Mouse (Mus musculus) heart, postnatal 10 days (tissue): ENCODE measurements around the gene Syp. TPM values are rescaled to one million over a fixed set of nuclear protein-coding genes. Genes with fewer than 3 reads are reported as not detected.
A peak's percentile ranks its signal among the peaks of the same experiment; 100 is the strongest.

Source experiments
- DNase-seq, 2 experiments: peaks; one replicate each; pipeline ENCODE4 v3.0.0; 2021
- intact Hi-C: fragments of 180-260 bp; cut with DNase I; formaldehyde crosslinking; loops from one replicate; pipeline ENCODE4 v1.15.1; 2025
- total RNA-seq, 2 experiments: library from RNA; stranded (reverse); gene quantifications; 2 replicates each; pipeline ENCODE4 v1.2.3; 2021

Gene Syp
- 1 to 10 TPM in 1 of 2 experiments, under 1 TPM in 1; 0.57 to 1.9 TPM for total RNA-seq

DNA sequence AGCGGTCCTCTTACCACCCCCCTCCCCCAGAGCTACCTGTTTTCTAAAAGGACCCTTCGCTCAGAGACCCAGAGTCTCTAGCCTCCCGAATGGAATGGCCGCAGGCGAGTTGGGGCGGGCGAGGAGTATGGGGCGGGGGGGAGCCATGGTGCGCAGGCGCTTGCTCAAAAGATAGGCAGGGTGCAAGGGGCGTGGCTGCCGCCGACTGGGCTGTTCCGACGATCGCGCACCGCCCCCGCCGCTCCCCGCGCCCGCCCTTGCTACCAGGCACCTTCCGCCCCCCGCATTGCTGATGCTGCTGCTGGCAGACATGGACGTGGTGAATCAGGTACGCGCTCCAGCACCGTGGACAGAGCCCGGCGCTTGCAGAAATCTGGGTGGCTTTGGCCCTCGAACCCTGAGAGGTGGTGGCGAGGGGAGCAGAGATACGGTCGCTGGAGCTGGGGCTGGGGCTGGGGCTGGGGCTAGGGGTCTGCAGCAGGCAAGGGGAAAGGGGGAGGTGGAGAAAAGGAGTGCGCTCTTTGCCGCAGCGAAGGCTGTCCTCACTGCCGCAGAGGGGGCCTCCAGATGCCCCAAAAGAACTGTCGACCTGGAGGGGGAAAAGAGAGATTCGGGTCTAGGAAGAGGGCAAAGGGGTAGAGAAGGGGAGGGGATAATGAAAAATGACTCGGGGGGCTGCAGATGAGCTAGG is at the start of gene Syp:
Syp (plus strand) TSS at position 71 of the 691 bp plus-strand sequence.
- peak; percentile 60 to 71 for DNase-seq
- intact Hi-C loops, result no loop called here

DNA sequence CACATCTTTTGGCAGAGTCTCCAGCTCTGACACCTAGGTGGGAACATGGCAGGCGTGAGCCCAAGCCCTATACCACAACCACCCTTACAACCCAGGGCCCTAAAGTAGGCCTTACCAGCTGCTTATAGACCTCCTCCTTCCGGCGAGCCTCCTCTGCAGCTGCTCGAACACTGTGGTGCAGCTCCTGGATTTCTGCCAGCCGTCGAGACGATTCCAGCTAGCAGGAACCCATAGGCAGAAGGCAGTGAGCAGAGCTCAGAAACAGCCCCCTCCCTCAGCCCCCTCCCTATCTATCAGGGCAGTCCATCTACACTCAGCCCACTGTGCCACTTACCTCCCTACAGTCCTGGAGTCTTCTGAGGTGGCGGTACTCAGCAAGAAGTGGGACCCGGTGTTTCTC is 42.9 kb upstream of the Syp start:
- intact Hi-C loops, result no loop called here
- DNase-seq, result no peak

DNA sequence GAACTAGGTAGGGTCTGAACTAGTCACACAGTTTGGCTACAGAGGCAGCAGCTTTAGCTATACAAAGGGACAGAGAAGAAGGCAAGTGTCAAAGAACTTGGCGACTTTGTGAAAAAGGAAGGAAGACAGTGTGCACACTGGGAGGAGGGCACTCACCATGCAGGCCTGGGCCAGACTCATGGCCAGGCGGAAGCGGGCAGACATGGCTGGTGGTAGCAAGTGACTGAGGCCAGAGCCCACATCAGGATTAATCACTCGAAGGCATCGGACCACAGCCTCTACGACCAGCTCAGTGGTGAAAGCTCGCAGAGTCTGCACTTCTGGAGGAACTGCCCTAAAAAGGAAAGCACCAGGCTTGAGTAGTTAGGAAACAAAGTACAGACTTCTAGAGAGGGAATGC is 34.3 kb upstream of the Syp start:
- DNase-seq, result no peak
- intact Hi-C loops, result no loop called here

DNA sequence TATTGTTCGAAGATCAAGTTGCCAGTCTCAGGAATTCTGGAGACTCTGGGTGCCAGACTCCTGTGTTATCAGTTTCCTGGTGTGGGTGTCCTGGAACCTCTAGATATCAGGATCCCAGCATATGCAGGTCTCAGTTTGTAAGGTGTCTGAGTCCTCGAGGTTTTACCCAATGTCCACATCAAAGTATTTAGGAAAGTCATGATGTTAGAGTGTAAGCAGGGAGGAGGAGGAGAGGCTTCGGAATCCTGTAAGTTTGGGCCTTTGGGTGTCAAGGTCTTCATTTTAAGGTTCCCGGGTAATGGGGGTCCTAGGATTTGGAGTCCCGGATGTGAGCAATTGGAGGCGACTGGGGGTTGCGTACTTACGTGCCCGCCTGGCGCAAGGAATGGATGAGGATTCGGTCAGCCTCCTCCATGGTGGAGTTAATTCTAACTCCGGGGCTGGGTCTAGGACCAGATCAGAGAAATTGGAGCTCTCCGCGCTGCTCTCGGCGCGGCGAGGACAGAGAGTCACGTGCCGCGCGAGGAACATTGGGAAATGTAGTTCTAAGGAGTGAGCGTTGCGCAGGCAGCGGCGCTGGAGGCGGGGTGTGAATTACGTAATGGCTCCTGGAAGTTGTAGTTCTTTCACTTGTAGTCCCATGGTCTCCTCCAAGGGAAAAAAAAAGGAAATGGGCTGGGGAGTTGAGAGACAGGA is 33.2 kb upstream of the Syp start, which contains the start of gene Ccdc22:
Ccdc22 (minus strand) TSS at position 639 of the 696 bp plus-strand sequence.
- intact Hi-C loops, result no loop called here

DNA sequence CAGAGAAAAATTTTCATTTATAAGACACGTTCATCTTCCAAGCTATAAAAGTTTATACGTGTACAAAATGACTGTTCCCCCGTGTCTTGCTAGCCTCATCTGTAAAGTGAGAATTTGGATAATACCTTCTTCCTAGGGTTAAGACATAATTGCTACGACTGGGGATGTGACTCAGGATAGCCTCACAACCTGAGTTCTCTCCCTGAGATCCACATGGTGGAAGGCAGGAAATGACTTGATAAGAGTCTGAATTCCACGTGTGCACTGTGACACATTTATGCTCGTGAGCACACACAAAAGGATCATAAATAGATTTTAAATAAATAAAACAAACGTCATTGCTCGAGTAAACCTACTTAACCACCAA is 32.7 kb upstream of the Syp start:
- no peak for DNase-seq
- intact Hi-C loops, result no loop called here

More for the DNA sequence above, 33.2 kb upstream of the Syp start, which contains the start of gene Ccdc22:
- DNase-seq, result peak; percentile 87 to 89

DNA sequence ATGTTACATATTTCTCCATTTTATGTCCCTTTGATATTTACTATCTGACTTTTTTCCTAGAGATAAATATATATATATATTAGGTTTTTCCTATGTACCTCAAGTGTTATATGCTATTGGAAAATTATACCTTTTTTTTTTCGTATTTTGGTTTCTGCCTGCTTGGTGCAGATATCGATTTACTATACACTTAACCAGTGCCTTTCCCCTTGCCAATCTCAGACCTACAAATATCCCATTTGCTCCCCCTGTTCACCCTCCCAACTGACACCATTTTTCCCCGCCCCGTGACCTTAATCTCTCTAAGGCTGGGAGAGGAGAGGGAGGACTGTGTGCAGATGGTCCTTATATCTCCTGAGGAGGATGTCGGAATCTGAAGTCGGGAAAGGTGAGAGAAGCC is 31.5 kb upstream of the Syp start, which contains the start of gene Cacna1f:
Cacna1f (plus strand) TSS at position 301 of the 400 bp plus-strand sequence.
- intact Hi-C loops, result no loop called here
- no peak for DNase-seq

DNA sequence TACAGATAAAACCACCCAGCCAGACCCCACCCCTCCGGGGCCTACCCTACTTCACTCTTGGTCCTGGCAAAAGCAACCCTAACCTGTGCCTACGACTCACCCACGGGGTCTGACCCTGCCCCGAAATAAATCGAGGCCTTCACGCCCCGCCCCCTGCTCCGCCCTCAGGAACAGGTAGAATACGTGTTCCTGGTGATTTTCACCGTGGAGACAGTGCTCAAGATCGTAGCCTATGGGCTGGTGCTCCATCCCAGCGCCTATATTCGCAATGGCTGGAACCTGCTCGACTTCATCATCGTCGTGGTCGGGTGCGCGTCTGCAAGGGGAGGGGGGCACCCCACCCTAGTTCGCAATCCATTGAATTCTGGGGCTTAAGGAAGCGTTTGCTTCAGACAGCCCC is 28.2 kb upstream of the Syp start:
- intact Hi-C loops, result no loop called here
- DNase-seq, result no peak

DNA sequence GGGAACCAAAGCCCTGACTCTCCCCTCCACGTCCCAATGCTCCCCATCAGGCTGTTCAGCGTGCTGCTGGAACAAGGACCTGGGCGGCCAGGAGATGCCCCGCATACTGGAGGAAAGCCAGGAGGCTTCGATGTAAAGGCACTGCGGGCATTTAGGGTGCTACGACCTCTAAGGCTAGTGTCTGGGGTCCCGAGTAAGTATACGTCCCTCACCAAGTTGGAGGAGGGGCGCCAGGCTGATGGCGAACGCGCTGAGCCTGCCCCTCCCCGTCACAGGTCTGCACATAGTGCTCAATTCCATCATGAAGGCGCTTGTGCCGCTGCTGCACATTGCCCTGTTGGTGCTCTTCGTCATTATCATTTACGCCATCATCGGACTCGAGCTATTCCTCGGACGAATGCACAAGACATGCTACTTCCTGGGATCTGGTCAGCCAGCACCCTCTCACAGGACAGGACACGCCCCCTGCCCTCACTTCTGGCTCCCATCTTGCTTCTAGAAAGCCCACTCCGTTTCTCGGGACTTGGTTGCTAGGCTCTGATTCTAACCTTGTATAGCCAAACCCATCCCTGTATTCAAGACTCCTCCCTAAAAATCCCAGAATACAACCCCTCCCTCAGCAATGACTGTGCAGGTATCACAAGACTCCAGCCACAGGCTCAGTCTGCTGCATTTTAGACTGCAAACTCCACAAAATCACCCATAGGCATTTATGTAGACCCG is 27.6 kb upstream of the Syp start:
- no peak for DNase-seq
- intact Hi-C loops, result no loop called here

DNA sequence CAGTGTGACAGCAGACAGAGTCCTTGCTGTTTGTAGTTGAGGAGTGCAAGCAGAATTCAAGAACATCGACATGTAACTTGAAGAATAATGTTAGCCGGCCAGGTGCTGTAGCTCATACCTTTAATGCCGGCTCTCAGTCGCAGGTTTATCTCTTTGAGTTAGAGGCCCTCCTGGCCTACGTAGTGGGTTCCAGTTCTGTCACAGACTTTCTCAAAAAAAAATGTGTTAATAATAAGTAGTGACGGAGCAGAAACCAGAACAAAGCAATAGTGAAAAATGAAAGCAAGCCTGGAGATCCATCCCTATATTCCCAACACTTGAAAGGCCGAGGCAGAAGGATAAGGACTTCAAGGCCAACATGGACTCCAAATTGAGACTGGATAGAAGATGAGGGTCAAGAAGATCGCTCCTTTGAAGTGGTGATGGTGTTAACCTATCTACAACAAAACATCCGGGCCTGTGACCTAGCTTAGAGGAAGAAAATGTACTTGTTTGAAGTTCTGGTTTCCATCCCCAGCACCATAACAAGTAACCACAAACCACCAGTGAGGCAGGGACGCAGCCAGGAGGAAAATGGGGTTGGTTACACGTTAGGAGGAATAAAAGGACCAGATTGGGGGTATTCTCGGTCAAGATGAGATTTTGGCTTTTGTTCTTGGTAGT is 20.3 kb upstream of the Syp start:
- DNase-seq, result no peak
- intact Hi-C loops, result no loop called here

DNA sequence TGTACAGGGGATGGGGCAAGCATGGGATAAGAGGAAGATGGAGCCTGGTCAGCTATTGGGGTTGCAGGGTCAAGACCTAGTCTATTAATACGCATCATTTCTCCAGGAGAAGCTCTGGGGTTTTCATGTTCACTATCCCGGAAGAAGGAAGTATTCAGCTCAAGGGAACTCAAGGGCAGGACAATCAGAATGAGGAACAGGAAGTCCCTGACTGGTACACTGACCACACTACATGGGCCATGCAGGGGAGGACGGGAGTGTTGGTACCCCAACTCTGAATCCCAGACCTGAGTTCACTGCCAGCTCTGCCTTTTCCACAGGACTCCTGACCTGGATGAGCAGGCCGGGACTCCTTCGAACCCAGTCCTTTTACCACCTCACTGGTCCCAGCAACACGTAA is 5.7 kb upstream of the Syp start:
- intact Hi-C loops, result no loop called here
- DNase-seq, result no peak

DNA sequence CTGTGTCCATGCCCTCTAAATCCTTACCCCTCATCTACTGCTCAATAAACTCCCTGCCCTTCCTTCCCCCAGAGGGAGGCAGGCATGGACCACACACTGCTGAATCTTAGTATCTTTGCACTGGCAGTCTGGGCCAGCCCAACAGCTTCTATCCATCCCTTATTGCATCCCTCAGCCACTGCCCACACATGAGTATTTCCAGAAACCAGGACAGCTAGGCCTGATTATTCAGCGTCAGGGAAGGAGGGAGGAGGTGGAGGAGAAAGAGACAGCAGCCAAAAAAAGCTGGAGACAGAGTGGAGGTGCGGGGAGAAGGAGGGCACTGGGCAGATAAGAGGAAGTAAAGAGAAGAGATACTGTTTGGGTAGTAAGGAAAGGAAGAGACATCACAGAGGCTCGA is 3.2 kb upstream of the Syp start:
- intact Hi-C loops, result no loop called here
- DNase-seq, result no peak

DNA sequence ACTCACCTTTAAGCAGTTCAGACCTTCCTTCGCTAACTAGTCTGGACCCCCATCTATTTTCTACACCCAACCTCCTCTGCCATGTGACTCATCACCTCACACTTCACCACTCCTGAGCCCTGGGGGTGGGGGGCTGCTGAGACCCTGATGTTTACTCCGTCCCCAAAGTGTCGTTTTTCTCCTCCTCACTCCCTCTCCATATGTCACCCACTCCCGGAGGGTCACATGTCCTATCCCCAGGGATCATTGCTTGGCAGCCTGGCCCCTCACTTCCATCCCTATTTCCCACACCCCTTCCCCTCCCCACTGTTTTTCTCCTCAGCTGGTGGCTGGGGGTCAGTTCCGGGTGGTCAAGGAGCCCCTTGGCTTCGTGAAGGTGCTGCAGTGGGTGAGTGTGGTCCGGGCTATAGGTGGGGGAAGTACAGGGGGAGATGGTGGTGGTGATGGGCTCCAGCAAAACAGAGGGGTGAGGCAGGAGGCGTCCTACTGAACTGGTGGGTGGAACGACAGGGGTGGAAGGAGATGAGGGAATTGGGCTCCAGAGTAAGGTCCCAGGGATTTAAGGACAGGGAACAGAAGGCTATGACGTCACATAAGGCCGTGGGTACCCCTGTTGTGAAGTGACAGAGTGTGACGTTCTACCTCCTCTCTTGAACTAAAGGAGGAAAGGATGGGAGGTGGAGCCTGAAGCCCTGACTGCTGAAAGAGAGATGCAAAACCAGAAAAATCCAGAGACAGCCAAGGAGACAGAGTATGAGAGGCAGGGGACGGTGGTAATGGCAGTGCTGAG is 1.5 kb downstream of the Syp start:
- intact Hi-C loops, result no loop called here
- no peak for DNase-seq

DNA sequence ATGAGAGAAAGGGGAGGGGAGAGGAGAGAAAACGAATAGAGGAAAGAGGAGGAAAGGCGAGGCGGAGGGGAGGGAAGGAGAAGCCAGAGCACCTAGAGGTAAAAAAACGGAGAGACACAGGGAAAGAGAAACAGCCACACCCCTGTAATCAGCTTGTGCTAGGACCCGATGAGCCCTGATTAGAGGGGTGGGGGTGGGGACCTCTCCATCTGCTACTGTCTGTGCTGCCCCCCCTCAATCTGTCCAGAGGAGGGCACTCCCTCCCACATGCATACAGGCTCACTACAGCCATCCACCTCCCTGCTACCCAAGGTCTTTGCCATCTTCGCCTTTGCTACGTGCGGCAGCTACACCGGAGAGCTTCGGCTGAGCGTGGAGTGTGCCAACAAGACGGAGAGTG is 2.5 kb downstream of the Syp start:
- intact Hi-C loops, result no loop called here
- DNase-seq, result no peak

DNA sequence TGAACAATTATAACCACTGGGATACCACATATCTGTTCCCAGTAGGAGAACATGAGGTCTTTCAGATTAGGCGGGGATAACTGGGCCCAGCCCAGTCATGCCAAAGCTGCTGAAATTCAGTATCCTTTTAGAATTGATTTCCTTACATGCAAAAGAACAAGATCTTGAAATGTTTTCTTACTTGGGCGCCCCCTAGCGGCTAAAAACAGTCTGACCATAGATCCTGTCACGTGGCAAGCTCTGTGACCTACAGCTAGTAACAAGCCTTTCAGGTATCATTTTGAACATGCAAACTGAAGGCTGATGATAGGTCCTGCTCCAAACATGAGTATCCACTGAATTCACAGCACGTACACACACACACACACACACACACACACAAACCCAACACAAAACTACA is 7.1 kb downstream of the Syp start:
- peak; percentile 69 to 79 for DNase-seq
- intact Hi-C loops, result loop anchor here (2.0 to 5.0 kb wide), 4 partner anchors 47 to 325 kb away; no protein-coding TSS in a partner anchor

DNA sequence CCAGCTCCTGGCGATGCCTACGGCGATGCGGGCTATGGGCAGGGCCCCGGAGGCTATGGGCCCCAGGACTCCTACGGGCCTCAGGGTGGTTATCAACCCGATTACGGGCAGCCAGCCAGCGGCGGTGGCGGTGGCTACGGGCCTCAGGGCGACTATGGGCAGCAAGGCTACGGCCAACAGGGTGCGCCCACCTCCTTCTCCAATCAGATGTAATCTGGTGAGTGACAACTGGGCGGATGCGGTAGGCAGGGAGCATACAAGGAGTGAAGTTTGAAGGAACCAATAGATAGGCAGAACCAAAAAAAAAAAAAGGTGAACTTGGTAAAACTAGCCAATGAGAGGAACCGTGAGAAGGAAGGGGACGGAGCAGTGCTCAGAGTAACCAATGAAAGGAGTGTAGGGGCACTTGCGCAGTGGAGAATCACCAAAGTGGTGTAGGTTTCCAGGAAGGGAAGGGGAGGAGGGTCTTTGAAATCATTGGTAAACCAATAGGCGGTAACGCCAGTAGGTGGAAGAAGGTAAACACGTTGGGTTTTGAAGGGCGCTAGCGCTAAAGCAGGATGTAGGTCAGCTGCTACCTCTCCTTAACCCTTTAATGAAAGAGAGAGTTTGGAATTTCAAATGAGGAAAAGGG is 10.5 kb downstream of the Syp start:
- intact Hi-C loops, result loop anchor here (2.0 to 5.0 kb wide), 2 partner anchors 24 to 44 kb away; no protein-coding TSS in a partner anchor
- peak; percentile 83 to 85 for DNase-seq

DNA sequence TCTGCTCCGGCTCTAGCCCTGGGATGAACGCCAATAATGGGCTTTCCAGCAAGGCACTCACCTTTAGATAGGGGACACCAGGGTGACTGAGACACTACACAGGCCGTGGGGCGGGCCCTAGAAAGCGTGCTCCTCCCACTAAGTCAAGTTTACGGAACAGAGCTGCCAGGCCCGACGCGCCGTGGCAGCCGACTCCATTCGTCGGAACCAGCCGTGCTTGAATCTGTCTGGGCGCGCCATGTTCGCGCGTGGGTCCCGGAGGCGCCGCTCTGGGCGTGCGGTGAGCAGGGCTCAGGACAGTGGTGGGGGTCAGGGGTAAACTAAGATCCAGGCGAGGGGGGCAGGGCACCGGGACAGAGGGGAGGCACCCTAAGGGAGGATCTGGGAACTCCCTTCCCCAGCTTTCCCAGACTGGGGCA is 19.0 kb downstream of the Syp start, which contains the start of gene Prickle3:
Prickle3 (plus strand) TSS at position 40 of the 419 bp plus-strand sequence.
- intact Hi-C loops, result no loop called here
- DNase-seq, result peak; percentile 78

DNA sequence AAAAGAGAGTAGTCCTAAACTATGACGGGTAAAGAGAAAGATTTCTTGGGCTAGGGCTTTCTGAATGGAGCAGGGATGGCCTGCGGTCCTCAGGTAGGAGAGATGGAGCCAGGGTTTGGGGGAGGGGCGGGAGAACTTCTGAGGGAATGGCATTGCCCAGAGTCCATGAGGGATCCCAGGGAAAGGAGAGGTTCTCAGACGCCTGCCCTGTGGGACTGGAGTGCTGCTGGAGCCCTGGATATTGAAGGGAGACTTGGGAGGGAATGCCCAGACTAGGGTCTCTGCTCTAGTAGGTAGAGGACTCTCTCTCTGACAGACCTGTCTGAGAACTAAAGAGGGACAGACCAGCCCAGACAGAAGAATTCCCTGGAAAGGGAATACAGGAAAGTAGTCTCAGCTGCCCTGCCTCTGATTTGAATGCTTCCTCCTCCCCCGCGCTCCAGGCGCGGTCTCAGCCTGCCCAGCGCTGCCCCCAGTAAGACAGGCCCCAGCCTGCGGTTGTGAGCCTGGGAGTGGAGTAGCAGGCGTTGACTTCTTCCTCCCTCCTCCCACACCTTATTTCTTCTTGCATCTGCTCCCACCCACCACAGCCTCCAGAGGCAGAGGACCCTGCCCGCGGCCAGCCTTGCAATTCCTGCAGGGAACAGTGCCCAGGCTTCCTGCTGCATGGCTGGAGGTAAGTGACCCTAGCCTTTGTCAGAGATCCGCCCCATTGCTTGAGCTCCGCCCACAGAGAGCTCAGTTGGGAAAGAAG is 19.9 kb downstream of the Syp start:
- DNase-seq, result peak; percentile 66 to 67
- intact Hi-C loops, result no loop called here

DNA sequence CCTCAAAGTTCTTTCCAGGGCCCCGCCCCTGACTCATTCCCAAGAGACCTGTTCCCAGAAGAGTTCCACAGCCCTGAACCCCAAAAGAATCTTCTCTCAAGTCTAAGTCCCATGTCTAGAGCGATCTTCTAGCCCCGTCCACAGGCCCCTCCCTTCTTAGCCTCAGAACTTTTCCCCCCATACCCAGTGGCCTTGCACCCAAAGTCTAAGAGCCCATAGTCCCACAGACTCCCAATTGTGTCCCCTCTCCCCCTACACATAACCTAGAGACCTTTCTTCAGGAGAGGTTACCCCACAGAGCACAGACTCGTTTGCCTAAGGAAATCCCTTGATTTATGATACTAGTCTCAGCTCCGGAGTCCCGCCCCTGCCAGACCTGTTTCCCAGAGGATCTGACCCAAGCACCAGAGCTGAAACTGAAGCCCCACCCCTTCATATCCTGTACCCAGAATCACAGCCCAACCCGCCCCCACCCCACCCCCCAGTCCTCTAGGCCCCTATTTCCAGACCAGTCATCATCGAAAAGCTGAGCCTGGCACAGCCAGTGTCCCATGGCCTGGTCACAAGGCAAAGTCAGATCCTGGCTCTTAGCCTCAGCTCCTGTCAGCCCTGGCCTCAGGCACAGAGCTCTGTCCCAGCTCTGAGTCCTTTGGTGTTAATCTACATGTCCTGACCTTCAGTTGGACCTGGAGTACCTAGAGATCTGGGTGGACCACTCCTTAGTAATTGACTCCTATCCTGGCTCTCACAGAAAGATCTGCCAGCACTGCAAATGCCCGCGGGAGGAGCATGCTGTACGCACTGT is 20.7 kb downstream of the Syp start:
- intact Hi-C loops, result no loop called here
- peak; percentile 57 to 67 for DNase-seq
